Mouse (Mus musculus): ENCODE data around the gene Lrrc27.

Gene Lrrc27

GRCm38 (mm10) chr7:139214596-139215340 lies 2.0 kb downstream of the Lrrc27 start:
- no peak for DNase-seq

- no peak for DNase-seq
Measured at GRCm38 (mm10) chr7:139215516-139215915, 2.7 kb downstream of the Lrrc27 start.

DNA sequence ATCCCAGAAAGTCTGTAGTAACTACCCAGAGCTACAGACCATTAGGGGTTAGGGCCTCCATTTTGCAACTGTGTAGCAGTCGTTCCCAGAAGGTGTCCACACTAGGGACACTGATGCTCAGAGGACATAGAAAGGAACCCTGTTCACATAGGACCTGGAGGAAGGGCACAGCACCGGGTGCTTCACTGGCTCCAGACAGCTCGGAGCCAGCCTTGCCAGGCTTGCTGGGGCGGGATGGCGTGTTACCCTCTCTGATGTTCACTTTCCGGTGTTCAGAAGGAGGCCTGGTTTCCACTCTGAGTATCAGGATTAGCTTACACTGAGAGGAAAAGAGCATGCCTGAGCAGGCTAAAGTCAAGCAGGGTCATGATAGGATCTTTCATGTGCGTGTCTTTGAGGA lies 3.2 kb downstream of the Lrrc27 start:
- DNase-seq = no peak

DNA sequence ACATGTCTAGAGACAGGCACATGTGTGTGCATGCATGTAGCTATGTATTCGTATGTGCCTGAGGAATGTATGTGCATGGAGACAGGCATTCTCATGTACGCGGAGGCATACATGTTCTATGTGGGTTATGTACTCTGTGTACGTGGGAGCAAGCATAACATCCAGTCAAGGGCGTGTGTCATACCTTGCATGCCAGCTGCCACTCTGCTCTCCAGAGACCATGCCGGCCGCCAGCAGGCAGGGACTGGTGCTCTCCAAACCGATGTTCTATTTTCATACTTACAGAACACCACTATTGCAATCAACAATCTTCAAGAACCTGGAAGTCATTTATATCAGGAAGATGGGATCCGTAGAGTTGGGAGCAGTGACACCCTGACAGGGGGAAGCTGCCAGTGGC lies 3.7 kb downstream of the Lrrc27 start:
- no peak for DNase-seq

DNA sequence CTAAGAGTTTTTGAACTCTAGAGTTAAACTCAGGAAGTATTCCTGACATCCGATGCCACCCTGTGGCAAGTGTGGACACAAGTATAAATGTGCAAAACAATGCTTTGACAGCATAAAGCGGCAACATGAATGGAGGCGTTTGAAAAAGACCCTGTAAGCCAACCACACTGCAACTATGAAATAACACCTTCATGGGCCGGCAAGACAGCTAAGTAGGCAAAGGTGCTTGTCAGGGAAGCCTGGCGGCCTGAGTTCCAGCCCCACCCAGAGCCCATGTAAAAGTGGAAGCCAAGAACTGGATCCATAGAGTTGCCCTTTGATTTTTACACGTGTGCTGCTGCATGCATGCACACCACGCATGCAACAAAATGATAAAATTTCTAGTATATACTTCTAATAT lies 4.3 kb downstream of the Lrrc27 start:
- DNase-seq = no peak

GRCm38 (mm10) chr7:139218641-139219415 lies 6.0 kb downstream of the Lrrc27 start:
- peak; percentile 45 for DNase-seq

DNA sequence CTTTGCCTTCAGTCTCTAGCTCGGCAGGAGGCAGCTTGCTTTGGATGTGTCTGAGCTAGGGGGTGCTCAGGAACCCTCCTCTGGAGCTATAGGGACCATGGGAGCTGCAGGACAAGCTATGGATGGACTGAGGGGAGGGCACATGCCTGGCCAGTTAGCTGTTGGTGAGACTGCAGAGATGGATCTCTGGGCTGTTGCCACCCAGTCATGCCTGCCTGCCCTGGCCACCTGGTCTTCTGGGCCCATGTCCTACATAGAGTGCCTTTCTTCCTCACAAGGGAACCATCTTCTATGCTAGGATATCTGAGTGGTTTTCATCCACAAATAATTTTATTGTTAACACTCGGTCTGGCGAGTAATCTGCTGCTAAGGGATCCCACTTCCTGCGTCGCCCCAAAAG lies 6.7 kb downstream of the Lrrc27 start:
- DNase-seq = no peak

GRCm38 (mm10) chr7:139220303-139220702 lies 7.5 kb downstream of the Lrrc27 start:
- no peak for DNase-seq

GRCm38 (mm10) chr7:139221072-139221471 lies 8.3 kb downstream of the Lrrc27 start:
- no peak for DNase-seq

- DNase-seq = no peak
Measured at GRCm38 (mm10) chr7:139221856-139222255, 9.1 kb downstream of the Lrrc27 start.

GRCm38 (mm10) chr7:139222341-139222740 lies 9.6 kb downstream of the Lrrc27 start:
- DNase-seq = no peak

GRCm38 (mm10) chr7:139224070-139224469 lies 11.3 kb downstream of the Lrrc27 start:
- no peak for DNase-seq

DNA sequence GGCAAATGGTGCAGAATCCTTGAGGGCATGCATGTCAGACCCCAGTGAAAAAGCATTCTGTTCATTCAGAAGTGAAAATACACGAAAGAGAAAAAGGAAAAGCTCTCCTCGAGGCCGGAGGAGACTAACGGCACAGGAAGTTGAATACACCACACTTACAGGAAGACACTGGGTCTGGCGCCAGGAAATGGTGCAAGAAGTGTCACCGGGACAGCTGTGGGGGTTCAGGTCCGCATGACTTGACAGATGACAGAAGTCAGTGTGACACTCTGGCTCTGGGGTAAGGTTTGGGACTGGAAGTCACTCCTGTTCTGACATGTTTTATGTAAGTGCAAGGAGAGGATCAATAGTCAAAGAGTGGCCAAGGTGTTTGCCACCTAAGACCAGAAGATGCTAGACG lies 11.9 kb downstream of the Lrrc27 start:
- DNase-seq = no peak

DNA sequence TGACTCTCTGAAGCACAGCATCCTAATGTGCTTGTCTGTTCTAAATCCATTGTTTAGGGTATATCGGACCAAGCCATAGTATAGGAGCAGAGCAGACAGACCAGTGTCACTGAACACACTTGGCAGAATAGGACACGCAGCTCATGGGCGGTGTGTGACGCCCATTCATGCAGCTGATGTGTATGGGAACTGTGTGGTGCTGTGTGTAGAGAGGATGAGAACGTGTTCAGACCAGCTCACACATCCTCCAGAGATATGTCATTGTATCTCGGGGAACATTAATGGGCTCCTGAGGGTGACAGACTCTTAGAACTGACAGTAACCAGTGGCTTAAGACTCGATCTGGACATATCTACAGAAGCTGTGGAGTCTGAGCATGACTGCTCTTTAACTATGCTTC lies 13.6 kb downstream of the Lrrc27 start:
- no peak for DNase-seq

DNA sequence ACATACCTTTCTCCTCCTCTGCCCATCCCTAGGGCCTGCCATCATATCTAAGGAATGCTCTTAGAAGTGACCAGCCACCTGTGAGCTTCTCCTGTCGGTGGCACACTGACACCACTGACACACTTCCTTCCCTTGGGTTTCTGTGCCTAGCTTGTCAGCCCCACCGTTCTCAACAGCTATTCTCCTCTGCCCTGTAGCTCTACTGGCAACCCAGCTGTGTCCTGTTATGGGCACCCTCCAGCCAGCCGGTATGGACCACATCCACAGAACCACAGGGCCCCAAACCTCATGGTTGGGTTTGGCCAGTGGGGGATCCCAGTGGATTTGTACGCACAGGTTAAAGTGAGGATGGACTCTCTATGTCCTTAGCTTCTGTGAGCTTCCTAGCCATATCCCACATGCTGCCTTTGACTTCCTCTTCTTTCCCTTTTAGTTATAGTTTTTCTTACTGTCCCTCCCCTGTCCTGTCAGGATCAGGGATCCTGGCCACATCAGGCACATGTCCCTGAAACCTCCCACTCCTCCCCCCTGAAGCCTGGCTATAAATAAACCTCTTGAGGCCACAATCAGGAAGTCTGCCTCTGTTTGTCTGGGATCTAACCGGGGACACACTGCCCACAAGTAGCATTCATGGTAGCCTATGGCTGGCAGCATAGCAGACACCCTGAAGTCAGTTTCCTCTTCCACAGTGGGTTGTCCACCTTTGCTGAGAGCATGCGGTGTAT lies 15.8 kb downstream of the Lrrc27 start:
- no peak for DNase-seq

DNA sequence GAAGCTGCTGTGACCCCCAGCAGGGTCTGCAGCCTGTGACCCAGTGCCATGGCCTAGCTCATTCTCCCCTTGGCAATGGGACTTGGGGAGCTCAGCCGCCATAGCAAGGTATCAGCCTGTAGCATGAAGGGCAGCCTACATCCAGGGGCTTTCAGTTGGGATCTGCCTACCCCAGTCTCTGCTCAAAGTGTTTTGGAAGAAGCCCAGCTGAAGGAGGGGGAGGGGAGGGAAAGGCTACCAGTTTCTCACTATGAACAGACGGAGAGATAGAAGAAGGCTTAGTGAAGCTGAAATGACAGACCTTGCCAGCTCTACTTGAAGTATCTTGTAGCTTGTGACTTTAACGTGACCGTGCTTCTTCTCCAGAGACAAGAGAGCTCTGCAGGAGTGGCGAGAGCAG lies 17.0 kb downstream of the Lrrc27 start:
- DNase-seq = no peak

- no peak for DNase-seq
Measured at GRCm38 (mm10) chr7:139230241-139230640, 17.5 kb downstream of the Lrrc27 start.

GRCm38 (mm10) chr7:139233714-139234113 lies 20.9 kb downstream of the Lrrc27 start:
- DNase-seq = peak; percentile 87

DNA sequence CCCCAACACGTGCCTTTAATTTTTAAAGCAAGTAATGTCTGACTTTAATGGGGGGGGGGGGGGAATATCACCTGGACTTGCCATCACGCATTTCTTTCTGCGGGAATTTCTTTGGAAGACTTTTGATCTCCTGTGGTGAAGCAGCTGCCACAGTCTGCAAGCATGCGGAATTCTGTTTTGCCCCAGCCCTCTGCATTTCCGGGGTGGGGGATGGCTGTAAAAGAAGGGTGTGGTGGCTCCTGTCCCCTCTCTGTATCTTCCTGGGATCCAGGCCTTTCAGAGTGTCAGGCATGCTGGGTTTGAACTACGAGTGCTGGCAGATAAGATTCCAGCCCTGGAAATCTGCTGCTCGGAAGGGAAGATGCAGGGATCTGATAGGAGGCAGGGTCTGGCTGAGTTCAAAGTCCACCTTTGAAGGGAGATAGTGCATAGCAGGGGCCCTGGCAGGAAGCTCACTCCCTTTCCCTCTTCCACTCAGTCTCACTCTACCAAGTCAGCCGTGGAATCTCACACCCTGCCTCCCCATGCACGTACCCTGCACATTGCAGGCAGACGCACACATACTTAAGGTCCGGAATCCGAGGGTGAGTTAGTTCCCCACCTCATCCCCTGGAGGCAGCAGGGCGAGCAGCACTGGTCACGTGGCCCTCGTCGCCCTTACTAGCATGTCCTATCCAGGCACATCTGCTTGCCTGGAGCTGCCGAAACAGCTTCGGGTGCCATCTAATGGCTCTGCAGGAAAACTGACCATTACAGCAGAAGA lies 21.8 kb downstream of the Lrrc27 start:
- peak; percentile 18 for DNase-seq

DNA sequence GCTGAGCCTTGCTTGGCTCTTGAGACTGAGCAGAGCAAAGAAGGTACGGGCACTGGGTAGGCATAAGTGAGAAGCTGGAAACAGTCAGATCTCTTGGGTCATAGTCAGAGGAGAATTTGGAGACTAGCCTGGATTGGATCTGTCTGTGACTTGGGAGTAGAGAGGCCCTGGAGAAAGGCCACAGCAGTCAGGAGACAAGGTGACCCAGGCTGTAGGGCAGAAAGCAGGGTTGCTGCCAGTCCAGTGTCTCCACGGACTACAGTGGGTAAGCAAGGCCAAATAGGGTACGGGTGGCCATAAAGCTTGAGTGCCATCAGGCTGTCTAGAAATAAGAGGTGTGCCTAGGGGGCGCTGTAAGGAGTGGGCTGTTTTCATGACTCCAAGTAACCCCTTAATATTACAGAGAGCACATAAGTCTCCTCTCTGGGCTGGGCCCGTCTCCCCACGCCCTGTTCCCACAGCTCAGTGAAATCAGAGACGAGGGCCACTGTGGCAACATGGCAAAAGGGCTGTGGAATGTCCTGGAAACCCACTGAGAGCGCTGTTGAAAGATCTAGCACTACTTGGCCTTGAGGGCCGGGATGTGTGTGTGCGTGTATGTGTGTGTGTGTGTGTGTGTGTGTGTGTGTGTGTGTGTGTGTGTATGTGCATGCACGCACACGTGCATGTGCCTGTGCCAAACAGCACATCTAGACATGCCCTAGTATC lies 23.0 kb downstream of the Lrrc27 start:
- DNase-seq = peak; percentile 15

DNA sequence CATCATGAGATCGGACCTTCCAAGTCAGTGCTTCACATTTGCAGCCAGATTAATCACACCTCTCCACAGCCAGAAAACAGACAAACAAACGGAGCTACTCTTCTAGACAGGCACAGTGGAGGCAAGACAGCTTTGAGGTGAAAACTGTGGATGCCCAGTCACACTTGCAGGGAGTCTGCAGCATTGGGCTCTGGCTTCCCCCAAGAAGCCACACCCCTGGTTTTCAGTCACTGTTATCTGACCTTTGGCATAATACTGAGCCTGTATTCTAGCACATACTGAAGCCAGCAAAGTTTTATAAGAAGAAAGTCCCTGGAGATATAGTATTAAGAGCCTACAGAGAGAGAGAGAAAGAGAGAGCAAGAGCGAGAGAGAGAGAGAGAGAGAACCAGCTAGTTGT lies 26.6 kb downstream of the Lrrc27 start:
- DNase-seq = no peak

GRCm38 (mm10) chr7:139246086-139246485 lies 33.3 kb downstream of the Lrrc27 start:
- DNase-seq = no peak

Data from cerebellum, adult 9-11 months (tissue).